Mouse (Mus musculus) urinary bladder, postnatal 14 days (tissue): Measurements from ENCODE around the gene Mapk11.

ENCODE experiments used
- DNase-seq: peaks from one replicate; pipeline ENCODE4 v3.0.0; 2021; ENCODE audit warnings: low spot score

The Mapk11 gene

GRCm38 (mm10) chr15:89102646-89103045 is 46.8 kb downstream of the Mapk11 start:
- DNase-seq = no peak

- no peak for DNase-seq
Observed at GRCm38 (mm10) chr15:89100823-89101222, 48.6 kb downstream of the Mapk11 start.

DNA sequence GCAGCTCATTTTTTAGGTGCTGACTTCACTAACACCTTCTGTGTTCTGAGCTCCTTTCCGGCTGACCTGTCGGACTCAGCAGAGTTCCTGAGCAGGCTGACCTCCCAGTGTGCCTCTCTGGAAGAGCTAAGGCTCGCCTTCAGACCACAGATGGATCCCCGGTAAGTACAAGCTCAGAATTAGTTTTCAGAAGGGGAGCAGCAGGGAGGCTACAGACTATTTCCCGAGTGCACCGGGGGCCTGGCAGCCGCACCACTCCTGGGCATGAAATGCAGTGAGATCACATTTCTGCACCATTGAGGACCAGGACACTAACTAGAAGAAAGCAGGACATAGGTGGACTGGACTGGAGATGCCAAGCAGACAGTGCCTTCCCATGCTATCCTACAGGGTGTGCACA is 50.8 kb downstream of the Mapk11 start:
- DNase-seq = no peak

GRCm38 (mm10) chr15:89097450-89097849 is 52.0 kb downstream of the Mapk11 start:
- DNase-seq = no peak
